In the genomic region with DNA sequence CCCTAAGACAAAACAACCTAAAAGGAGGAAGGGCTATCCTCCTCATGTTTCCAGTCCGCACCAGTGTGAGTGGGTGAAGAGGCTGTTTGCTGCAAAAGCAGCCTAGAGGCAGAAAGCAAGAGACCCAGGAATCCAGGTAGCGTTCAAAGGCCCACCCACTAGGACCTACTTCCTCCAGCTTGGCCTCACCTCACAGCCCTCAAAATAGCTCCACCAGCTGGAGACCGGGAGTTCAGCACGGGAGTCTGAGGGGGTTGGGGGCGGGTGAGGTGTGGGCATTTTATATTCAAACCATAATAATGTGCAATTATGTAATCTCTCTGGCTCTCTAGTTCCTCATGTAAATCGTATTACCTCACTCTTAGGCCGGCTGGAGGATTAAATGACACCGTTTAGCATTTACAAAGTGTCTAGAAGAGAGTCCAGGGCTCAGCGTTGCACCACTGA, we compare ENCODE assay signal across 17 mouse cellular contexts. TPM values are rescaled to one million over a fixed set of nuclear protein-coding genes. Genes with fewer than 3 reads are reported as not detected.
DNase-seq lines count a peak whose midpoint lies in the region; ATAC-seq lines count a peak whose summit lies in the region.
"Had no signal": no experiment of that assay in that cellular context is flagged by ENCODE, and none has a peak within 500 bp of the region (broad histone marks: within the 10 kb centered on the region; RNA-seq: fewer than 3 reads in every experiment).

No protein-coding gene starts in this region.

- ATAC-seq in frontal cortex, adult (ENCODE audit: low TSS enrichment): peak; percentile 67
- ATAC-seq: forebrain, embryonic 16.5 days; Patski had no signal

- intact Hi-C loops in left cerebral cortex, postnatal 36 days (cut with DNase I): loop anchor here (1.0 to 2.0 kb wide), 2 partner anchors 13 to 79 kb away; no protein-coding TSS in a partner anchor
- intact Hi-C loops in left cerebral cortex, postnatal 4 days (cut with DNase I): no loop called here

- DNase-seq in frontal cortex, postnatal 14 days (ENCODE audit: low spot score in 2 of 2): no peak
- DNase-seq in left cerebral cortex, postnatal 36 days (ENCODE audit: low spot score in 2 of 2): peak; percentile 72 to 81
- no peak for DNase-seq in left cerebral cortex, postnatal 4 days
- peak; percentile 30 for DNase-seq in 416B (ENCODE audit: low read depth)
- peak; percentile 74 for DNase-seq in brain, adult 2 months (ENCODE audit: low read depth, low spot score)
- no peak for DNase-seq in adrenal gland, postnatal 25 days
- DNase-seq in yolk sac, embryonic 10.5 days (ENCODE audit: low spot score): no peak
- DNase-seq: cerebellum, adult 9-11 months; embryo, embryonic 11 days; gastrocnemius, postnatal 25 days; heart, postnatal 36 days; kidney, adult 11 months; kidney, postnatal 14 days; liver, embryonic 13.5 days had no signal

RNA-seq across cellular contexts. Expression of a gene that starts 20.7 kb away (rescaled TPM):
- 10 to 100 TPM; 25.9 to 29.8 TPM for total RNA-seq in left cerebral cortex, postnatal 36 days (2021)
- total RNA-seq in left cerebral cortex, postnatal 4 days (2021): 10 to 100 TPM; 28.0 to 36.5 TPM
- total RNA-seq in adrenal gland, postnatal 25 days (2021): 42.8 and 59.0 TPM in 2 replicates

RNA-seq across cellular contexts. Expression of a gene that starts 54.2 kb away (rescaled TPM):
- total RNA-seq in left cerebral cortex, postnatal 36 days (2021): 10 to 100 TPM; 15.9 to 16.8 TPM
- total RNA-seq in left cerebral cortex, postnatal 4 days (2021): 10 to 100 TPM; 16.8 to 17.5 TPM
- 66.6 and 73.8 TPM in 2 replicates for total RNA-seq in adrenal gland, postnatal 25 days (2021)

Comparison
In these comparisons a context has a peak if more than half of its experiments do, and no peak if none do; other contexts are left out.
1. DNase-seq: peak in left cerebral cortex, postnatal 36 days (2 of 2), 416B (single experiment) and brain, adult 2 months (single experiment); none in frontal cortex, postnatal 14 days (0 of 2), left cerebral cortex, postnatal 4 days (single experiment), adrenal gland, postnatal 25 days (single experiment) and yolk sac, embryonic 10.5 days (single experiment).